Mouse (Mus musculus): ENCODE data around the gene Slc29a2.

- TF ChIP-seq GATA1 (IDR thresholded peaks at IDR 0.05; ENCODE audit: borderline replicate concordance, low read length) (no peak), FLI1 (IDR thresholded peaks at IDR 0.05; ENCODE audit: low read length) (no peak)
Measured at GRCm38 (mm10) chr19:4989013-4989412, 34.6 kb upstream of the Slc29a2 start.
